Mouse (Mus musculus): Measurements from ENCODE around the gene Slc22a3. TPM values are rescaled to one million over a fixed set of nuclear protein-coding genes. Genes with fewer than 3 reads are reported as not detected.

Gene Slc22a3
- 0.45 and 1.9 TPM in 2 replicates for polyA plus RNA-seq (2015; fragmentation: Nextera tagmentation; extraction: Ambion mirVana)

DNA sequence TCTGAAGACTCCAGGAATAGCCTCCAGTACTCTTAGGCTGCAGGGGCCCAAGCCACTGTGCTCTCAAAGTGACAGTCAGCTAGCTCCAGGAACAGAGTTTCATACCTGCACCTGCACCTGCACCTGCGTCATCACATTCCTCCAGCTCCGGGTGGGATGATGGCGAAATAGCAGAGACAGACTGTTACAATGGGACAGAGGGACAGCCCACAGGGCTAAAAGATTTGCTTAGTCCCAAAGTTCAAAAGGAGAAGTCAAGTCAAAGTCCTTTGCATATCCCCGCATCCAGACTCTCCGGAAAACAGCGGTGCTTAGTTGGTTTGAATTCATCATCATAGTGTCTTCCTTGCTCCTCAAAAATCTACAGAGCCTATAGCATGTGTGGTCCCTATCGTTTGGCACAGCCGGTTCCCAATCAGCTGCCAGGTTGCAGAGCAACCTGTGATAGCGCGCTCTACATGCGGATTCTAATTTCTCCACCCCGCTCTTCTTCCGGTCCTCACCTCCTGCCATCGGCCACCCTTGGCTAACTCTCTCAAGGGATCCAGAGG lies at the start of gene Slc22a3:
Gene Slc22a3 (minus strand): TSS at position 51 of the 551 bp plus-strand sequence.
- Histone ChIP-seq H3K9ac (peak within 1 kb of the TSS; percentile 43), H3K27ac (no peak within 1 kb of the TSS), H3K9me3 (replicated peaks) (no peaks in the 10 kb centered on the region), H3K36me3 (no peaks in the 10 kb centered on the region), H3K27me3 (peaks cover 62% of the 10 kb centered on the region), H3K4me3 (peak within 1 kb of the TSS; percentile 54), H3K4me2 (peak within 1 kb of the TSS; percentile 85), H3K4me1 (replicated peaks) (peaks cover 12% of the 10 kb centered on the region)
- 21% methylated on average over 14 of the region's 14 CpGs for WGBS
- ATAC-seq (replicated peaks; ENCODE audit: insufficient number of reproducible peaks, insufficient read depth, low FRiP score, low read depth) = no peak

DNA sequence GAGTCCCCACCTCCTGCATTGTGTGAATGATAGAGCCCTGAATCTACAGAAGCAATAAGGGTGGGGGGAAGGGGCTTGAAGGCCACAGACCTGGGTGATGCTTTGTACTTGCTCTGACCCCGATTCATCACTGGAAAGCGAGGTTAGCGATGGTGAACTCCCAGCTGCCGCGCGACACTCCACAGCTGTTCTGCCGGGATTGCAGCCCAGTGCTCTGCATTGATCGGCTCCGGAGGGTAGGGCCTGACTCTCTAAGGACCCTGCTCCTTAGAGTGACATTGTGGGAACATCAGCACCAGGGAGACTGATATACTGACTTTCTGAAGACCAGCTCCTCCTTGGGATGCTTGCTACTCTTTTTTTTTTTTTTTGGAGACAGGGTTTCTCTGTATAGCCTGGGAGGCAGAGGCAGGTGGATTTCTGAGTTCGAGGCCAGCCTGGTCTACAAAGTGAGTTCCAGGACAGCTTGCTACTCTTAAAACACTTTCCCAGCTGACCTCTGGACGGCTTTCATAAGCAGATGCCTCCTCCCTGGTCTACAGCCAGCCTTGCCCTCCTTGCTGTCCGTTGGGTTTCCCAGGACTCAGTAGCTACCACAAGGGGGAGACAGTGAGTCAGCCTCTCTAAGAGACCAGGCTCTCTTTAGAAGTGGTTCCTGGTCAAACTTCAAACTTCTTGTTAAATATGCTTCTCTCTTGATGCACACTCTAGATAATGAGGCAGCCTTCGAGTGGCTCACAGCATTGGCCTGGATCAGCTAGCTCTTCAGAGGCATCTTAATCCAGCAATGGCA lies 27.0 kb upstream of the Slc22a3 start:
- Histone ChIP-seq H3K27ac (no peak overlapping the region), H3K4me3 (no peak overlapping the region), H3K36me3 (no peaks in the 10 kb centered on the region), H3K9me3 (replicated peaks) (no peaks in the 10 kb centered on the region), H3K4me1 (replicated peaks) (peaks cover 5% of the 10 kb centered on the region; the same call in 1 of the 2 replicates), H3K9ac (no peak overlapping the region), H3K4me2 (no peak overlapping the region), H3K27me3 (no peaks in the 10 kb centered on the region)
- no peak for ATAC-seq (replicated peaks; ENCODE audit: insufficient number of reproducible peaks, insufficient read depth, low FRiP score, low read depth)
- WGBS = 56% methylated on average over 13 of the region's 13 CpGs

DNA sequence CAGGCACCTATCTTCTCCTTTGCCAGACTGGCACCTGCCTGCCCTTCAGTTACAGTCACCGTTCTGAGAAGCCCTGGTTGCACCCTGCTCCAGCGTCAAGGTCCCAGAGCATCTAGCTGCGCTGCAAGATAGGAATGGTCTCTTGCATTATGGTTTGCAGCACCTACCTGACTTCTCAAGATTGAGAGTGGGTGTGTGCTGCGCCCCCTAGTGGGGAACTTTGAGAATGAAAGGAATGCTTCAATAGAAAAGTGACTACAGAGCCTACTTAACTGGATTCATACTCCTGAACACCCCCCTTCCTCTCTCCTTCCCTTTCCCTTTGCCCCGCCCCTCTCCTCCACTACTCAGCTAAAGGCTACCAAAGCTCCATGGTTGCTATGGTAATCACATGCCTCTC lies 24.6 kb upstream of the Slc22a3 start:
- WGBS = 48% methylated on average over 5 of the region's 5 CpGs
- Histone ChIP-seq H3K27me3 (no peaks in the 10 kb centered on the region), H3K4me3 (no peak overlapping the region), H3K4me1 (replicated peaks) (peaks cover 2% of the 10 kb centered on the region; the same call in 1 of the 2 replicates), H3K36me3 (no peaks in the 10 kb centered on the region), H3K4me2 (no peak overlapping the region), H3K27ac (no peak overlapping the region), H3K9ac (no peak overlapping the region), H3K9me3 (replicated peaks) (no peaks in the 10 kb centered on the region)
- no peak for ATAC-seq (replicated peaks; ENCODE audit: insufficient number of reproducible peaks, insufficient read depth, low FRiP score, low read depth)

DNA sequence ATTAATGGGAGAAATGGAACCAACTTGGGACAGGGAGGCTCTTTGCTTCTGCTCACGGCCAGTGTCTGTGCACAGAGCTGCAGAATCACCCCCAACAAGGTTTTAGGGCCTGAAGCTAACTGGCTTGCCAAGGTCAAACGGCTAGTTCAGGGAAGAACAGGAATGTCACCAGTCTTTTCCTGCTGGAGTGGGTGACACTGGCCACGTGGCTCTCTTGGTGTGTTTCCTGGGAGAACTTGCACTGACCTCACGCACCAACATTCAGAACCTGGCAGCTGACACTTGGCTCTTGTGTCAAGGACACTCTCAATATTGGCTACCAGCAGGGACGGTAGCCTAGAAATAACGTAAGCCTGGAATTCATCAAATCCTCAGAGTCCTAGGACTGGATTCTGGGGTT lies 22.6 kb upstream of the Slc22a3 start:
- Histone ChIP-seq H3K4me3 (no peak overlapping the region), H3K9ac (no peak overlapping the region), H3K27ac (no peak overlapping the region), H3K4me2 (no peak overlapping the region), H3K9me3 (replicated peaks) (no peaks in the 10 kb centered on the region), H3K4me1 (replicated peaks) (peaks cover 2% of the 10 kb centered on the region; the same call in 1 of the 2 replicates), H3K36me3 (no peaks in the 10 kb centered on the region), H3K27me3 (no peaks in the 10 kb centered on the region)
- no peak for ATAC-seq (replicated peaks; ENCODE audit: insufficient number of reproducible peaks, insufficient read depth, low FRiP score, low read depth)
- WGBS = 33% methylated on average over 6 of the region's 6 CpGs

DNA sequence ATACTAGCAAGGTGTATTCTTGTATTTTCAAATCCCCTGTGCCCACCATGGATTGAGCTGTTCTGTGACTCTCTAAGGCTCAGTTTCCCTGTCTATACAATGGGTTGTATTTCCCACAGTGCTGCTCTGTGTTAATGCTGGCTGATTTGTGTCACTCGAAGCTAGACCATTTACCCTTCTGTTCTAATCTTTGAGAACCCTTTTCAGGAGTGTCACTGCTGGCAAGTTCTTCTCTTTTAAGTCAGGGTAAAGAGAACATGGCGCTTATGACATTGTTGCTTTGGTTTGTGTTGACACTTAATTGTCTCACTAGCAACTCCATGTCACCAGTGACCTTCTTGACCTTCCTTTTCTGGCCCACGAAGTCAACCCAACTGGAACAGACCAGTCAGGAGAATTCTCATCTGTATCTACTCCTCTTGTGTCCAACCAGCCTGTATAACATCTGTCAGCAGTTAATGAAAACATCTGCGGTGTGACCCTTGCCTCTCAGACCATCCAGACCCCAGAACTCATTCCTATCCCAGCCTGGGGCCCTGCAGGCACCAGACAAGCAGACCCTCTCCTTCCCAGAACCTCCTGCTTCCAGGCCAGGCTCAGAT lies 22.0 kb upstream of the Slc22a3 start:
- no peak overlapping the region for H3K9ac ChIP-seq
- no peaks in the 10 kb centered on the region for H3K27me3 ChIP-seq
- H3K36me3 ChIP-seq = no peaks in the 10 kb centered on the region
- no peaks in the 10 kb centered on the region for H3K9me3 ChIP-seq (replicated peaks)
- no peak overlapping the region for H3K4me3 ChIP-seq
- ATAC-seq (replicated peaks; ENCODE audit: insufficient number of reproducible peaks, insufficient read depth, low FRiP score, low read depth) = no peak
- no peak overlapping the region for H3K4me2 ChIP-seq
- no peak overlapping the region for H3K27ac ChIP-seq
- WGBS = 49% methylated on average over 4 of the region's 4 CpGs
- H3K4me1 ChIP-seq (replicated peaks) = peaks cover 2% of the 10 kb centered on the region; the same call in 1 of the 2 replicates

DNA sequence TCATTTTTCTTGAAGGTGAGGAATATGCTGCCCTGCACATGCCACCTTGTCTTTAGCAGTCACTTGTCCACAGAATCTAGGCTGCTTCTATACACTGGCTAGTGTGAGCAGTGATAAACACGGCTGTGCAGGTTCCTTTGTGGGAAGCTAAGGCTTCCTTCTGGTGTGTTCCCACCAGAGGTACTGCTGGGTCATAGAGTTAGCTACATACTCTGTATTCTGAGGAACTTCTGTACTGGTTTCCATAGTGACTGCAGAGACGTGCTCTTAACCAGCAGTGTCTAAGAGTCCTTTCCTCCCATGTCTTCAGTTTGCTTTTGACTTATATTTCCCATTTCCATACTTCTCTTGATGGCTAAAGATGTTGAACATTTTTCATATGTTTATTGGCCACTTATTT lies 11.6 kb upstream of the Slc22a3 start:
- ATAC-seq (replicated peaks; ENCODE audit: insufficient number of reproducible peaks, insufficient read depth, low FRiP score, low read depth) = no peak
- WGBS = 61% methylated on average over 2 of the region's 2 CpGs
- Histone ChIP-seq H3K27me3 (no peaks in the 10 kb centered on the region), H3K4me3 (no peak overlapping the region), H3K36me3 (no peaks in the 10 kb centered on the region), H3K27ac (no peak overlapping the region), H3K4me2 (no peak overlapping the region), H3K9me3 (replicated peaks) (no peaks in the 10 kb centered on the region; the same call in 1 of the 2 replicates), H3K9ac (no peak overlapping the region), H3K4me1 (replicated peaks) (no peaks in the 10 kb centered on the region)

DNA sequence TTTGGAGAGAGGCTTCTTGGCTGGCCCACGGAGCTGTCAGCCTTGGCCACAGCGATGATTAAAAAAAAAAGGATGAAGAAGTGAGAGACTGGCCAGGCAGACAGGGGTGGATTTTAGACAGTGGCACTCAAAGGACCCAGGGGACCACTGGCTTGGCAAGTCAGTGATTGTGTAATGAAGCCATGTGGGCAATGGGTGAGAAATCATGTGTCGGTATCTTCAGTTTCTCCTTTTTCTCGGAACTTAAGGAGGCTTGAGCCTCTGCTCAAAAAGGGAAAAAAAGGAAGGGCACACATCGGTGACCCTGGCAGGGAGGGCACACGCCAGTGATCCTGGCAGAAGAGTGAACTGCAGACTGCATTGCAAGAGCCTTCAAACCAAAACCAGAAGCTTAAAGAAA lies 10.7 kb upstream of the Slc22a3 start:
- Histone ChIP-seq H3K4me2 (no peak overlapping the region), H3K9ac (no peak overlapping the region), H3K27me3 (no peaks in the 10 kb centered on the region), H3K27ac (no peak overlapping the region), H3K4me1 (replicated peaks) (no peaks in the 10 kb centered on the region), H3K36me3 (no peaks in the 10 kb centered on the region), H3K9me3 (replicated peaks) (no peaks in the 10 kb centered on the region; the same call in 1 of the 2 replicates), H3K4me3 (no peak overlapping the region)
- WGBS = 77% methylated on average over 6 of the region's 6 CpGs
- no peak for ATAC-seq (replicated peaks; ENCODE audit: insufficient number of reproducible peaks, insufficient read depth, low FRiP score, low read depth)

DNA sequence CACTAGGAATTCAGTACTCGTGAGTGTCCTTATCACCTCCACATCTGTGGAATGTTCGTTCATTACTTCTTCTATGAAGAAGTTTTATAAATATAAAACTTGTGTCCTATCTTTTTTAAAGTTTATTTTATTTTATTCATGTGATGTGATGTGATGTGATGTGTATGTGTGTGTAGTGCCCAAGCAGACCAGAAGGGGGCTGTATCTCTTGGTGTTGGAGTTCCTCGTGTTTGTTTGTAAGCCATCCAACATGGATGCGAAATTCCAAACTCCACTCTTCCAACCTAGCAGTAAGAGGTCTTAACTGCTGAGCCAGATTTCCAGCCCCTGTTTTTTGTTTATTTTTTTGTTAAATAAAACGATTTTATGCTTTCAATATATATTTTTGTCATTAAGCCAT lies 6.5 kb upstream of the Slc22a3 start:
- Histone ChIP-seq H3K4me2 (no peak overlapping the region), H3K36me3 (no peaks in the 10 kb centered on the region), H3K27ac (no peak overlapping the region), H3K9me3 (replicated peaks) (no peaks in the 10 kb centered on the region), H3K4me3 (no peak overlapping the region), H3K9ac (no peak overlapping the region), H3K4me1 (replicated peaks) (no peaks in the 10 kb centered on the region), H3K27me3 (peaks cover 5% of the 10 kb centered on the region)
- no peak for ATAC-seq (replicated peaks; ENCODE audit: insufficient number of reproducible peaks, insufficient read depth, low FRiP score, low read depth)
- WGBS = 74% methylated on average over 5 of the region's 5 CpGs

DNA sequence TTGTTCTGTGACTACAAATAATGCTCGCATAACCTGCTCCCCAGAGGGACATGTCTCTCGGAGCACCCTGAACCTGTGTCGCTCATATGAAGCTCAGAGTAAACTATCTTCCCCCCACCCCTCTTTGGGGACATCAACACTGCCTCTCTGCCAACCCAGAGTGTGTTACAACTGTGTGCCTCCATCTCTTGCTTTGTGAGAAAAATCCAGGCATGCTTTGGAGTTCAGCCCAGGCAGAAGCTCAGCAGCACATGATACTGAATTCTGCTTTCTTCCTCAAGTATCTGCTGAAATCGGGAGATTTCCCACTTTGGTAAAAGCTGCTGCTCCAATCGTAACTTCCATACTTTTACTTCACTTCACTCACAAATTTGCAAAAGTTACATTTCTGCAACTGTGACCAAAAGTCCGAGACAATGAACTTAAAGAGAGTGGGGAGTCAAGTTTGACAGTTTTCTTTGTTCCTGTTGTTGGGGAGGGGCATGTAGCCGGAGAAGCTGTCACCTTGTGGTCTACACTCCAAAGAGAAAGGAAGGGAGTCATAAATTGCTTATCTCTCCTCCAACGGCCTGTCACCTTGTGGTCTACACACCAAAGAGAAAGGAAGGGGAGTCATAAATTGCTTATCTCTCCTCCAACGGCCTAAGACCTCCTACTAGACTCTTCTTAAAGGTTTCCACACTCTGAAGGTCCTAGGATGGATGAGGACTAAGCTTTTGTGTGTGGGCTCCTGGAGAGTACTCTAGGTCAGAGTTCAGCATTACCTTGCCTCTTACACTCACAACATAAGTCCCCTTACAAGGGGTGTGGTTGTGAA lies 5.8 kb upstream of the Slc22a3 start:
- Histone ChIP-seq H3K4me3 (no peak overlapping the region), H3K4me2 (no peak overlapping the region), H3K4me1 (replicated peaks) (no peaks in the 10 kb centered on the region), H3K9me3 (replicated peaks) (no peaks in the 10 kb centered on the region), H3K27ac (no peak overlapping the region; the same call in 1 of the 2 replicates), H3K9ac (no peak overlapping the region), H3K36me3 (no peaks in the 10 kb centered on the region), H3K27me3 (peaks cover 12% of the 10 kb centered on the region)
- WGBS = 58% methylated on average over 9 of the region's 9 CpGs
- ATAC-seq (replicated peaks; ENCODE audit: insufficient number of reproducible peaks, insufficient read depth, low FRiP score, low read depth) = no peak

DNA sequence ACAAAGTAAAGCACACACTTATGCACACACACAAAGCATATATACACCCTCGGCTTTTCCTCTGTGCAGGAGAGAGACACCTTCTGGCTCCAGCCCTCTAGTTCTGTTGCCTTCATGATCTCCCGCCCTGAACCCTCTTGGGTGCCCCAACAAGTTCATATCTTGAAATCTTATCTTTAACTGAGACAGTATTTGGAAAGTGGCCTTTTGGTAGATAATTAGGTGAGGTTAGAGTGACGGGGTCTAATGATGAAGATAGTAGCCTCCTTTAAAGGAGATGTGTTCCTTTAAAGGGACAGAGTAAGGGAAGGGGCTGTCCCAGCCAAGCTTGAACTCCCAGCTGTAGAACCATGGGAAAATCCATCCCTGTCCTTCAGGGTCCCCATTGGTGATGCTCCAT lies 3.7 kb upstream of the Slc22a3 start:
- Histone ChIP-seq H3K4me1 (replicated peaks) (peaks cover 12% of the 10 kb centered on the region), H3K4me3 (no peak overlapping the region), H3K4me2 (no peak overlapping the region), H3K9ac (no peak overlapping the region), H3K27ac (no peak overlapping the region), H3K27me3 (peaks cover 33% of the 10 kb centered on the region), H3K36me3 (no peaks in the 10 kb centered on the region), H3K9me3 (replicated peaks) (no peaks in the 10 kb centered on the region)
- WGBS = 52% methylated on average over 3 of the region's 3 CpGs
- ATAC-seq (replicated peaks; ENCODE audit: insufficient number of reproducible peaks, insufficient read depth, low FRiP score, low read depth) = no peak

DNA sequence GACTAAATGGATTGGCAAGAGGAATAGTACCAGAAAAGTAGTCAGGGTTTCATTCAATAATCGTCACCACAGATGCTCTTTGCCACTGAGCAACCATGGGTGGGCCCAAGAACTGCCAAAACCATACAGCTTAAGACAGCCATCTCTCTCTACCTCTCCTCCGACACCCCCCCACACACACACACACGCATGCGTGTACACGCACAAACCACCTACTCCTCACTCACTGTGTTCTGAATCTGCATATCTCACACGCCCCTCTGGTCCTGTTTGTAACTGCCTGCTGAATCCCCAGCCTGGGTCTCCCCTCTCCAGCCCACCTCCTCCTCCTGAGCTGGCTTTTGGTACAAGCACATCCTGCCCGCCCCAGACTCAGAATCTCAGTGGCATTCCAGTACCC lies 872 bp upstream of the Slc22a3 start:
- H3K36me3 ChIP-seq = no peaks in the 10 kb centered on the region
- no peak overlapping the region for H3K9ac ChIP-seq
- no peak overlapping the region for H3K4me3 ChIP-seq
- H3K27me3 ChIP-seq = peaks cover 56% of the 10 kb centered on the region
- no peaks in the 10 kb centered on the region for H3K9me3 ChIP-seq (replicated peaks)
- peaks cover 12% of the 10 kb centered on the region for H3K4me1 ChIP-seq (replicated peaks)
- 38% methylated on average over 7 of the region's 7 CpGs for WGBS
- H3K27ac ChIP-seq = no peak overlapping the region
- no peak for ATAC-seq (replicated peaks; ENCODE audit: insufficient number of reproducible peaks, insufficient read depth, low FRiP score, low read depth)
- H3K4me2 ChIP-seq = no peak overlapping the region
